Mouse (Mus musculus) cortical plate, adult 2 months (tissue): ENCODE measurements around the gene Lekr1.

Experiments
- CTCF ChIP-seq: fragments of 200-500 bp; IDR thresholded peaks from 2 replicates; pipeline ENCODE4 v1.5.1; 2011; ENCODE audit warnings: mild to moderate bottlenecking, control low read depth, low read length; ENCODE audit not compliant: insufficient read depth; ENCODE audit errors: extremely low read depth
- POLR2A ChIP-seq: fragments of 200-500 bp; IDR thresholded peaks from 2 replicates; pipeline ENCODE4 v1.6.1; 2011; ENCODE audit warnings: mild to moderate bottlenecking, low read length, control low read depth; ENCODE audit not compliant: insufficient read depth; ENCODE audit errors: extremely low read depth

- TF ChIP-seq CTCF: no peak
- no peak for TF ChIP-seq POLR2A
These were observed 6.5 kb upstream of the Lekr1 start for GRCm38 (mm10) chr3:65659620-65659932.
